Mouse (Mus musculus): ENCODE results near the gene Map7d1. TPM values are rescaled to one million over a fixed set of nuclear protein-coding genes. Genes with fewer than 3 reads are reported as not detected.

The Map7d1 gene
- polyA plus RNA-seq, 1 experiment from 2014 or later = 61.1 TPM

GRCm38 (mm10) chr4:126234496-126235175, 21.5 kb downstream of the Map7d1 start:
- peaks cover 99% of the 10 kb centered on the region for H3K36me3 ChIP-seq (ENCODE audit: insufficient read depth)
- no peak overlapping the region for H3K4me3 ChIP-seq (ENCODE audit: low read depth, low read length)
- no peak overlapping the region for H3K4me2 ChIP-seq
- no peak overlapping the region for H3K9ac ChIP-seq
- no peak overlapping the region for H3K27ac ChIP-seq (ENCODE audit: low read depth)
- H3K4me1 ChIP-seq (ENCODE audit: insufficient read depth) = no peaks in the 10 kb centered on the region
- no peak for TF ChIP-seq CTCF (IDR thresholded peaks at IDR 0.05; ENCODE audit: low read depth)
- 78% methylated on average over 18 of the region's 18 CpGs for WGBS
- ATAC-seq (ENCODE audit: insufficient read depth) (no peak), DNase-seq (no peak)
- H3K27me3 ChIP-seq (ENCODE audit: insufficient read depth, low read length) = no peaks in the 10 kb centered on the region
- no peaks in the 10 kb centered on the region for H3K9me3 ChIP-seq (ENCODE audit: low read depth, low read length)

- peaks cover 91% of the 10 kb centered on the region for H3K36me3 ChIP-seq (ENCODE audit: insufficient read depth)
- H3K27ac ChIP-seq (ENCODE audit: low read depth) = no peak overlapping the region
- 88% methylated on average over 29 of the region's 29 CpGs for WGBS
- no peaks in the 10 kb centered on the region for H3K4me1 ChIP-seq (ENCODE audit: insufficient read depth)
- no peaks in the 10 kb centered on the region for H3K9me3 ChIP-seq (ENCODE audit: low read depth, low read length)
- no peak overlapping the region for H3K4me2 ChIP-seq
- no peak for DNase-seq
- no peaks in the 10 kb centered on the region for H3K27me3 ChIP-seq (ENCODE audit: insufficient read depth, low read length)
- no peak overlapping the region for H3K9ac ChIP-seq
- no peak for ATAC-seq (ENCODE audit: insufficient read depth)
- no peak overlapping the region for H3K4me3 ChIP-seq (ENCODE audit: low read depth, low read length)
- TF ChIP-seq CTCF (IDR thresholded peaks at IDR 0.05; ENCODE audit: low read depth) = no peak
These were observed 22.4 kb downstream of the Map7d1 start for GRCm38 (mm10) chr4:126233676-126234308.

GRCm38 (mm10) chr4:126229900-126230299, 26.2 kb downstream of the Map7d1 start:
- Histone ChIP-seq H3K27ac (ENCODE audit: low read depth) (no peak overlapping the region), H3K4me1 (ENCODE audit: insufficient read depth) (0 out of 2 replicates have a peak, but pooled peaks cover 3% of the 10 kb centered on the region), H3K27me3 (ENCODE audit: insufficient read depth, low read length) (no peaks in the 10 kb centered on the region), H3K4me3 (ENCODE audit: low read depth, low read length) (no peak overlapping the region), H3K4me2 (no peak overlapping the region), H3K9ac (no peak overlapping the region), H3K9me3 (ENCODE audit: low read depth, low read length) (no peaks in the 10 kb centered on the region), H3K36me3 (ENCODE audit: insufficient read depth) (peaks cover 52% of the 10 kb centered on the region)
- ATAC-seq (ENCODE audit: insufficient read depth) = no peak
- TF ChIP-seq CTCF (IDR thresholded peaks at IDR 0.05; ENCODE audit: low read depth) = no peak
- no peak for DNase-seq
- 63% methylated on average over 7 of the region's 7 CpGs for WGBS

GRCm38 (mm10) chr4:126228144-126228543, 28.0 kb downstream of the Map7d1 start:
- H3K27me3 ChIP-seq (ENCODE audit: insufficient read depth, low read length) = no peaks in the 10 kb centered on the region
- H3K4me3 ChIP-seq (ENCODE audit: low read depth, low read length) = no peak overlapping the region
- no peak overlapping the region for H3K27ac ChIP-seq (ENCODE audit: low read depth)
- no peaks in the 10 kb centered on the region for H3K9me3 ChIP-seq (ENCODE audit: low read depth, low read length)
- H3K4me1 ChIP-seq (ENCODE audit: insufficient read depth) = 0 out of 2 replicates have a peak, but pooled peaks cover 3% of the 10 kb centered on the region
- 21% methylated on average over 5 of the region's 5 CpGs for WGBS
- no peak overlapping the region for H3K4me2 ChIP-seq
- no peak overlapping the region for H3K9ac ChIP-seq
- ATAC-seq (ENCODE audit: insufficient read depth) = no peak
- H3K36me3 ChIP-seq (ENCODE audit: insufficient read depth) = peaks cover 34% of the 10 kb centered on the region
- DNase-seq = no peak
- no peak for TF ChIP-seq CTCF (IDR thresholded peaks at IDR 0.05; ENCODE audit: low read depth)

- Histone ChIP-seq H3K9ac (peak overlapping the region; percentile 15; the same call in 1 of the 2 replicates), H3K4me2 (peak overlapping the region; percentile 61), H3K9me3 (ENCODE audit: low read depth, low read length) (no peaks in the 10 kb centered on the region), H3K4me1 (ENCODE audit: insufficient read depth) (0 out of 2 replicates have a peak, but pooled peaks cover 3% of the 10 kb centered on the region), H3K4me3 (ENCODE audit: low read depth, low read length) (peak overlapping the region; percentile 20), H3K27ac (ENCODE audit: low read depth) (peak overlapping the region; percentile 48; the same call in 1 of the 2 replicates), H3K27me3 (ENCODE audit: insufficient read depth, low read length) (no peaks in the 10 kb centered on the region), H3K36me3 (ENCODE audit: insufficient read depth) (peaks cover 25% of the 10 kb centered on the region)
- peak; percentile 87 for ATAC-seq (ENCODE audit: insufficient read depth)
- DNase-seq = peak; percentile 97
- WGBS = 9% methylated on average over 18 of the region's 18 CpGs
- peak; percentile 95 for TF ChIP-seq CTCF (IDR thresholded peaks at IDR 0.05; ENCODE audit: low read depth)
These were observed 28.9 kb downstream of the Map7d1 start for GRCm38 (mm10) chr4:126227077-126227761.

- Histone ChIP-seq H3K27me3 (ENCODE audit: insufficient read depth, low read length) (no peaks in the 10 kb centered on the region), H3K4me1 (ENCODE audit: insufficient read depth) (0 out of 2 replicates have a peak, but pooled peaks cover 3% of the 10 kb centered on the region), H3K27ac (ENCODE audit: low read depth) (no peak overlapping the region), H3K36me3 (ENCODE audit: insufficient read depth) (peaks cover 19% of the 10 kb centered on the region), H3K9me3 (ENCODE audit: low read depth, low read length) (no peaks in the 10 kb centered on the region), H3K4me3 (ENCODE audit: low read depth, low read length) (no peak overlapping the region), H3K4me2 (peak overlapping the region; percentile 61), H3K9ac (no peak overlapping the region)
- DNase-seq (no peak), ATAC-seq (ENCODE audit: insufficient read depth) (peak; percentile 10; the same call in 1 of the 2 replicates)
- WGBS = 53% methylated on average over 12 of the region's 12 CpGs
- no peak for TF ChIP-seq CTCF (IDR thresholded peaks at IDR 0.05; ENCODE audit: low read depth)
These were observed 29.5 kb downstream of the Map7d1 start for GRCm38 (mm10) chr4:126226640-126227039.

GRCm38 (mm10) chr4:126222631-126223030, 33.5 kb downstream of the Map7d1 start:
- TF ChIP-seq CTCF (IDR thresholded peaks at IDR 0.05; ENCODE audit: low read depth) = no peak
- 83% methylated on average over 11 of the region's 11 CpGs for WGBS
- no peak for ATAC-seq (ENCODE audit: insufficient read depth)

More at GRCm38 (mm10) chr4:126222631-126223030, 33.5 kb downstream of the Map7d1 start:
- no peaks in the 10 kb centered on the region for H3K9me3 ChIP-seq (ENCODE audit: low read depth, low read length)
- DNase-seq = no peak
- H3K4me2 ChIP-seq = no peak overlapping the region
- H3K27me3 ChIP-seq (ENCODE audit: insufficient read depth, low read length) = no peaks in the 10 kb centered on the region
- no peak overlapping the region for H3K27ac ChIP-seq (ENCODE audit: low read depth)
- H3K36me3 ChIP-seq (ENCODE audit: insufficient read depth) = no peaks in the 10 kb centered on the region
- no peak overlapping the region for H3K4me3 ChIP-seq (ENCODE audit: low read depth, low read length)
- H3K4me1 ChIP-seq (ENCODE audit: insufficient read depth) = 0 out of 2 replicates have a peak, but pooled peaks cover 3% of the 10 kb centered on the region
- no peak overlapping the region for H3K9ac ChIP-seq

Measured in lung, embryonic 14.5 days (tissue).